Mouse (Mus musculus): ENCODE data around the gene Mrpl51. TPM values are rescaled to one million over a fixed set of nuclear protein-coding genes. Genes with fewer than 3 reads are reported as not detected.

The Mrpl51 gene
- polyA plus RNA-seq, 1 experiment from 2014 or later, result 205 TPM

DNA sequence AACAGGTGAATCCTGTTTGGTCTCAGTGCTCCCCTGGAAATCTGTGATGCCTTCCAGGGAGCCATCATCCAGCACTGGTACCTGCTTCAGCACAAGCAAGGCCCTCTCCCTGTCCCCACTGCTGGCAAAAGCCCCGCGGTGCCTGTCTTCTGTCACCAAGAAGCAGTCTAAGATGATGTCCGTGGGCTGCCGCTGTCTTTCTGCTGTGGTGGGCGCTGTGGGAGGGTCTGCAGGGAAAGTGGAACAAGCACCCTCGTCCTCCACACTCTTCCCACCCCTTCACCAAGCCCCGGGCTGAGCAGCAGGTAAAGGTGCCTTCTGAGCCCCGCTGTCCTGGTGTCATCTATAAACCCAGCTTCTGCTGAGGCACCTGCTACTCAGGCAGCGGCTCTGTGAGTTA, 39.0 kb downstream of the Mrpl51 start:
- WGBS, result 64% methylated on average over 9 of the region's 9 CpGs
- DNase-seq (ENCODE audit: low spot score), result no peak
- Histone ChIP-seq H3K27ac (replicated peaks; ENCODE audit: low read depth, low read length) (no peak overlapping the region), H3K9ac (ENCODE audit: low read depth, low read length) (peak overlapping the region; percentile 19; the same call in 1 of the 2 replicates), H3K36me3 (ENCODE audit: control insufficient read depth, insufficient read depth, low read length) (no peaks in the 10 kb centered on the region), H3K4me1 (ENCODE audit: control insufficient read depth, insufficient read depth, low read length) (peaks cover 6% of the 10 kb centered on the region; the same call in 1 of the 2 replicates), H3K4me2 (ENCODE audit: low read depth, low read length) (peak overlapping the region; percentile 94; the same call in 1 of the 2 replicates), H3K4me3 (ENCODE audit: low read depth, low read length) (no peak overlapping the region), H3K9me3 (ENCODE audit: control insufficient read depth, low read length) (no peaks in the 10 kb centered on the region), H3K27me3 (replicated peaks; ENCODE audit: control insufficient read depth, insufficient read depth, low read length) (no peaks in the 10 kb centered on the region)
- ATAC-seq (ENCODE audit: low read depth), result no peak

DNA sequence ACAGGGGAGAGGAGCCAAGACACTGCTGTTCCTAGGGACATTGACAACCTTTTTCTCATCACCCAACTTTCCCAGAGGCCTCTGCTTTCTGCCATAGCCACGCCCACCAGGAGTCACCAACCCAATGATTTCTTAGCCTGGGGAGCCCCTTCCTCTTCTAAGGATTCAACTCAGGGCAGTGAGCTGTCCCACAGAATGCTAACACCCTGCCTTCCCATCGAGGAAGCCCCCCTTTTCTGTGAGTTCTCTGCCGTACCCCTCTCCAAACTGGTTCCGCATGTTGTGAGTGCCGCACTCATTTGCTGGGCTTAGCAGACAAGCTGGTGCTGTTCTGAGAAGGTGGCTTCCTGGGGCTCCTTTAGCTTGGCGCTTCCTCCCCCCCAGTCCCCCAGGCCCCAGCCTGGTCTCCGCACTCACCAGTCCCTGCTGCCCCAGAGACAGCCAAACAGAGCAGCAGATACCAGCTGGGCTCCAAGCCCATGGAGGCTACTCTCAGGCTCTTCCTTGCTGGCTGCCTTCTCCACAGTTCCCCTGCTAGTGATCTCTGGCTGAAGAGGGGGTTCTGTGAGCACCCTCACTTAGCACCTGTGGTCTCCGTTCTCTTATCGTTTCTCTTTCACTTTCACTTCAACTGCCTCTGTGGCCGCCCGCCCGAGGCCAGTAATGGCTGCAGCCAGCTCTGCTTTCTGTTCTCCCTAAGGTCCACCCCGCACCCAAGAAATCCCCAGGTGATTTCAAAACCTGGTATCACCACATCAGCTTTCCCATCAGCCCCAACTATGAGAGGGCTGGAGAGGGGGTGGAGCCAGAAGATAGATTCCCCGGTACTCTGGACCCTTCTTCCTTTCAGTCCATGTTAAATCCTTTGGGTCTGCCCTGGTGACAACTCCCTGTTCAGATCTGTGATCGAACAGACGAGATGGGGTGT, 39.8 kb downstream of the Mrpl51 start, which contains the start of gene Tapbpl:
Gene Tapbpl, minus strand, starts transcription at position 744 of the 928 bp plus-strand sequence.
- 7% methylated on average over 16 of the region's 16 CpGs for WGBS
- peak; percentile 84 for DNase-seq (ENCODE audit: low spot score)
- H3K27ac ChIP-seq (replicated peaks; ENCODE audit: low read depth, low read length), result peak within 1 kb of the TSS; percentile 67
- peak within 1 kb of the TSS; percentile 50 for H3K4me3 ChIP-seq (ENCODE audit: low read depth, low read length)
- no peaks in the 10 kb centered on the region for H3K9me3 ChIP-seq (ENCODE audit: control insufficient read depth, low read length)
- peaks cover 6% of the 10 kb centered on the region; the same call in 1 of the 2 replicates for H3K4me1 ChIP-seq (ENCODE audit: control insufficient read depth, insufficient read depth, low read length)
- no peaks in the 10 kb centered on the region for H3K36me3 ChIP-seq (ENCODE audit: control insufficient read depth, insufficient read depth, low read length)
- H3K27me3 ChIP-seq (replicated peaks; ENCODE audit: control insufficient read depth, insufficient read depth, low read length), result no peaks in the 10 kb centered on the region
- H3K4me2 ChIP-seq (ENCODE audit: low read depth, low read length), result peak within 1 kb of the TSS; percentile 94
- ATAC-seq (ENCODE audit: low read depth), result peak; percentile 41; the same call in 1 of the 2 replicates
- peak within 1 kb of the TSS; percentile 73 for H3K9ac ChIP-seq (ENCODE audit: low read depth, low read length)

DNA sequence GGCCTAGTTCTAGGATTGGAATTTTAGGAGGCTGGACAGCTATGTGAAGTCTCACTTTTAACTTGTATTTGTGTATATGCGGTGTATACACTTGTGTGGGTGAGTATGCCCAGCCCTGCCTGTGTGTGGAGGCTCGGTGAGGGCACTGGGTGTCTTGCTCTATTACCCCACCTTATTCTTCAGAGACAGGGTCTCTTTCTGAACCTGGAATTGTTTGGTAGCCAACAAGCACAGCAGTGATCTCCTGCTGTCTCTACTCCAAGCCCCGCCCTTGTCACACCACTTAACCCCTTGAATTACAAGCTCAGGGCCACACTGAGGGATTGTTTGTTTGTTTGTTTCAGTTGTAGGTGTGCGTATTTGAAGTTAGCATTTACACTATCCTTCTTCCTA, 40.4 kb downstream of the Mrpl51 start:
- no peaks in the 10 kb centered on the region for H3K9me3 ChIP-seq (ENCODE audit: control insufficient read depth, low read length)
- H3K36me3 ChIP-seq (ENCODE audit: control insufficient read depth, insufficient read depth, low read length), result no peaks in the 10 kb centered on the region
- no peak for ATAC-seq (ENCODE audit: low read depth)
- 53% methylated on average over 4 of the region's 4 CpGs for WGBS
- no peak for DNase-seq (ENCODE audit: low spot score)
- H3K4me3 ChIP-seq (ENCODE audit: low read depth, low read length), result peak overlapping the region; percentile 50
- peak overlapping the region; percentile 73 for H3K9ac ChIP-seq (ENCODE audit: low read depth, low read length)
- no peak overlapping the region for H3K27ac ChIP-seq (replicated peaks; ENCODE audit: low read depth, low read length)
- no peaks in the 10 kb centered on the region for H3K27me3 ChIP-seq (replicated peaks; ENCODE audit: control insufficient read depth, insufficient read depth, low read length)
- peaks cover 6% of the 10 kb centered on the region; the same call in 1 of the 2 replicates for H3K4me1 ChIP-seq (ENCODE audit: control insufficient read depth, insufficient read depth, low read length)
- peak overlapping the region; percentile 94 for H3K4me2 ChIP-seq (ENCODE audit: low read depth, low read length)

GRCm38 (mm10) chr6:125232516-125232915, 40.9 kb downstream of the Mrpl51 start:
- WGBS, result 77% methylated on average over 6 of the region's 6 CpGs
- H3K4me2 ChIP-seq (ENCODE audit: low read depth, low read length), result no peak overlapping the region
- H3K9me3 ChIP-seq (ENCODE audit: control insufficient read depth, low read length), result no peaks in the 10 kb centered on the region
- no peak overlapping the region for H3K27ac ChIP-seq (replicated peaks; ENCODE audit: low read depth, low read length)
- no peak overlapping the region for H3K9ac ChIP-seq (ENCODE audit: low read depth, low read length)
- no peak overlapping the region for H3K4me3 ChIP-seq (ENCODE audit: low read depth, low read length)
- H3K4me1 ChIP-seq (ENCODE audit: control insufficient read depth, insufficient read depth, low read length), result peaks cover 6% of the 10 kb centered on the region; the same call in 1 of the 2 replicates
- H3K36me3 ChIP-seq (ENCODE audit: control insufficient read depth, insufficient read depth, low read length), result no peaks in the 10 kb centered on the region
- ATAC-seq (ENCODE audit: low read depth) (no peak), DNase-seq (ENCODE audit: low spot score) (no peak)
- no peaks in the 10 kb centered on the region for H3K27me3 ChIP-seq (replicated peaks; ENCODE audit: control insufficient read depth, insufficient read depth, low read length)

DNA sequence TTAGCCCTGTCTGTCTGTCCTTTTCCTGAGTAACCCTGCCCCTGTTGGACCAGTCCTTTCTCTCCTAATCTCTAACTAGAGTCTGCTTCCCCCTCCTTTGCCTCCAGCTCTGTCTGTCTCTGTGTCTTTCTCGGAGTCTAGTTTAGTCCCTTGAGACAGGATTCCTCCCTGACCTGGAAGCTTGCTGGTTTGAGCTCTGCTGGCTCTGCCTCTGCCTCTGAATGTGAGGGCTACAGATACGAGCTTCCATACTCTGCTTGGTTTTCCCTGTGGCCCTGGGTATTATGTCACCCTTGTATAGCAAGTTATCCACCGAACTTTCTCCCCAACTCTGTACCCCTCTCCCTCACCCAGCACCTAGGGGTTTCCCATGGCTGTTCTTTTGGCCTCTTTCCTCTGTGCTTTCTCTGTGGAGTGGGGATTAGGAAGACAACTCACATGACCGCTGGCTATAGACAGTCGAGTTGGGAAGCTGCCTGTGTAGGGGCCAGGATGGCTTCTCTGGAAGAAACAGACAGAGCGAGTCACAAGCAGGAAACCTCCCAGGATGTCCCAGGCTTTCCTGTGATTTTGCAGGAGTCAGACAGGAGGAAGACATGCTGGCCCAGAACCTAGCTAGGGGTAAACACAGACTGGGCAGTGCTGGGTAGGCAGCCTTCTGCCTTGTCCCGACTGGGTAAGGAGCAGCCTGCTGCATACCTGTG, 42.4 kb downstream of the Mrpl51 start:
- no peak for DNase-seq (ENCODE audit: low spot score)
- no peak for ATAC-seq (ENCODE audit: low read depth)
- H3K36me3 ChIP-seq (ENCODE audit: control insufficient read depth, insufficient read depth, low read length), result no peaks in the 10 kb centered on the region
- no peaks in the 10 kb centered on the region for H3K9me3 ChIP-seq (ENCODE audit: control insufficient read depth, low read length)
- H3K27ac ChIP-seq (replicated peaks; ENCODE audit: low read depth, low read length), result no peak overlapping the region
- no peak overlapping the region for H3K4me2 ChIP-seq (ENCODE audit: low read depth, low read length)
- 44% methylated on average over 7 of the region's 7 CpGs for WGBS
- H3K9ac ChIP-seq (ENCODE audit: low read depth, low read length), result 0 out of 2 replicates have a peak overlapping the region, but pooled peaks have one; percentile 10
- no peak overlapping the region for H3K4me3 ChIP-seq (ENCODE audit: low read depth, low read length)
- H3K4me1 ChIP-seq (ENCODE audit: control insufficient read depth, insufficient read depth, low read length), result peaks cover 6% of the 10 kb centered on the region; the same call in 1 of the 2 replicates
- no peaks in the 10 kb centered on the region for H3K27me3 ChIP-seq (replicated peaks; ENCODE audit: control insufficient read depth, insufficient read depth, low read length)

DNA sequence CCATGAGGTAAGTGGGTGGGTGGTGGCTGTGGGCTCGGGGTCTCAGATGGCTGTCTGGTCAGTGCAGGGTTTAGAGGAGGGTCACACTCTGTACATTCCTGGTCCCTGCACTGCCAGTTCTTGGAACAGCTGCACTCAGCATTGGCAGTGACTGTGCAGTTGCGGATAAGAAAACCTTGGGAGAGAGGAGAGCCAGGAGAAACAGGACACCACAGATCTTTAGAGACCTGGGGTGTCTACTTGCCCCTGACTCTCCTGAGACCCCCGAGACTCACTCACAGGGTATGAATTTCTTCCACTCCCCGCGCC, 42.9 kb downstream of the Mrpl51 start:
- DNase-seq (ENCODE audit: low spot score), result peak; percentile 17
- Histone ChIP-seq H3K27me3 (replicated peaks; ENCODE audit: control insufficient read depth, insufficient read depth, low read length) (no peaks in the 10 kb centered on the region), H3K4me2 (ENCODE audit: low read depth, low read length) (no peak overlapping the region), H3K9ac (ENCODE audit: low read depth, low read length) (no peak overlapping the region), H3K9me3 (ENCODE audit: control insufficient read depth, low read length) (no peaks in the 10 kb centered on the region), H3K4me3 (ENCODE audit: low read depth, low read length) (no peak overlapping the region), H3K36me3 (ENCODE audit: control insufficient read depth, insufficient read depth, low read length) (no peaks in the 10 kb centered on the region), H3K27ac (replicated peaks; ENCODE audit: low read depth, low read length) (no peak overlapping the region), H3K4me1 (ENCODE audit: control insufficient read depth, insufficient read depth, low read length) (peaks cover 6% of the 10 kb centered on the region; the same call in 1 of the 2 replicates)
- peak; percentile 48; the same call in 1 of the 2 replicates for ATAC-seq (ENCODE audit: low read depth)
- WGBS, result 64% methylated on average over 4 of the region's 5 CpGs

DNA sequence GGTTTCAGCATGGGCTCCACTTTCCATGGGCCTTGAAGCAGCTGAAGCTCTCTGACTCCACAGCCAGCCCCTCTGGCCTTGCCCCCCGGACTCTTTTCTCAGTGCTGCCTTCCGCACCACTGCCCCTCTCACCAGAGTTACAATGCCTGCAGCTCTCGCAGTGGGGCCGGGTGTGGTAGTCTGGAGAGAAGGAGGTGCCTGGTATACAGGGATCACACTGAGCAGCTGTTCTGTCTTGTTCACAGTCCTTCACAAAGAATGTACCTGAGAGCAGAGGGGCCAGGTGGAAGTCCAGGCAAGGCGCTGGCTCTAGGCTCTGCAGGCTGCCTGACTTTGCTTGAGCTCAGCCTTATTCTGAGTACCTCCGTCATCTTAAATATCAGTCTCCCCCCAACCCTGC, 44.7 kb downstream of the Mrpl51 start:
- Histone ChIP-seq H3K9ac (ENCODE audit: low read depth, low read length) (no peak overlapping the region), H3K36me3 (ENCODE audit: control insufficient read depth, insufficient read depth, low read length) (no peaks in the 10 kb centered on the region), H3K4me1 (ENCODE audit: control insufficient read depth, insufficient read depth, low read length) (peaks cover 4% of the 10 kb centered on the region; the same call in 1 of the 2 replicates), H3K9me3 (ENCODE audit: control insufficient read depth, low read length) (no peaks in the 10 kb centered on the region), H3K4me3 (ENCODE audit: low read depth, low read length) (no peak overlapping the region), H3K27ac (replicated peaks; ENCODE audit: low read depth, low read length) (no peak overlapping the region), H3K4me2 (ENCODE audit: low read depth, low read length) (no peak overlapping the region), H3K27me3 (replicated peaks; ENCODE audit: control insufficient read depth, insufficient read depth, low read length) (no peaks in the 10 kb centered on the region)
- no peak for DNase-seq (ENCODE audit: low spot score)
- no peak for ATAC-seq (ENCODE audit: low read depth)
- 66% methylated on average over 6 of the region's 6 CpGs for WGBS

DNA sequence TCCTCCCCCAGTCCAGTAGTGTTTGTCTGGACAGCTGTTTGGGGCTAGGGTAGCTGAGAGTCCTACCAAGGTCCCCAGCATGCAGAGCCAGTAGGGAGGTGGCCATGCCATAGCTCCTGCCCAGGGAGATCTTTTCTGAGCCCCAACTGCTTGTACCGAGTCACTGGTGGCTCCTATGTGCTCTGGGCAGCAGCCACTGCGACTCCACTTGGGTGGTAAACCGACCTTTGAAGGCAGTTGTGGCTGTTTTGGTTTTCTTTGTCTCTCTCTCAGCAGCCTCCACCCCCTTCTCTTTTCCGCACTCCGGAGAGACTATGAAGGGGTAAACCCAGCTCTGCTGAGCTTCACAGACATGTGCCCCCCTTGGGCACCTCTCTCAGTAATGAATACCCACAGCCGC, 45.2 kb downstream of the Mrpl51 start, which contains the start of gene Cd27:
Gene Cd27, minus strand, starts transcription at position 229 of the 400 bp plus-strand sequence.
- no peak for DNase-seq (ENCODE audit: low spot score)
- Histone ChIP-seq H3K36me3 (ENCODE audit: control insufficient read depth, insufficient read depth, low read length) (no peaks in the 10 kb centered on the region), H3K4me2 (ENCODE audit: low read depth, low read length) (no peak within 1 kb of the TSS), H3K9ac (ENCODE audit: low read depth, low read length) (no peak within 1 kb of the TSS), H3K4me1 (ENCODE audit: control insufficient read depth, insufficient read depth, low read length) (no peaks in the 10 kb centered on the region; the same call in 1 of the 2 replicates), H3K9me3 (ENCODE audit: control insufficient read depth, low read length) (no peaks in the 10 kb centered on the region), H3K27ac (replicated peaks; ENCODE audit: low read depth, low read length) (no peak within 1 kb of the TSS), H3K4me3 (ENCODE audit: low read depth, low read length) (no peak within 1 kb of the TSS), H3K27me3 (replicated peaks; ENCODE audit: control insufficient read depth, insufficient read depth, low read length) (no peaks in the 10 kb centered on the region)
- 41% methylated on average over 6 of the region's 6 CpGs for WGBS
- ATAC-seq (ENCODE audit: low read depth), result no peak

All from embryonic facial prominence, embryonic 14.5 days (tissue).